Mouse (Mus musculus) ES-Bruce4 (cell line): ENCODE results near the gene Nup98.

ENCODE experiments used
- CTCF ChIP-seq: IDR thresholded peaks from one replicate; pipeline ENCODE4 v1.8.1; 2011; ENCODE audit warnings: low read depth, low read length
- EP300 ChIP-seq: IDR thresholded peaks from 2 replicates; pipeline ENCODE4 v1.6.1; 2011; ENCODE audit warnings: low read depth, low read length; ENCODE audit not compliant: insufficient read depth
- POLR2A ChIP-seq: IDR thresholded peaks from one replicate; pipeline ENCODE4 v1.8.1; 2011; ENCODE audit warnings: low read length; ENCODE audit not compliant: insufficient read depth

- no peak for TF ChIP-seq CTCF
- TF ChIP-seq EP300: no peak
- TF ChIP-seq POLR2A: no peak
Observed at GRCm38 (mm10) chr7:102153691-102154090, 56.3 kb downstream of the Nup98 start.
